Mouse (Mus musculus): ENCODE data around the gene Ergic2.

GRCm38 (mm10) chr6:148234105-148234828 is 22.1 kb upstream of the Ergic2 start:
- TF ChIP-seq CTCF (conservative IDR thresholded peaks at IDR 0.05 in 1 of 2, IDR thresholded peaks at IDR 0.05 in 1 of 2; ENCODE audit: low read depth in 2 of 2, low read length in 2 of 2) (no peak), USF1 (IDR thresholded peaks at IDR 0.05; ENCODE audit: low read depth, low read length) (no peak), E2F4 (IDR thresholded peaks at IDR 0.05; ENCODE audit: insufficient replicate concordance, low read depth, low read length) (no peak), CHD1 (IDR thresholded peaks at IDR 0.05; ENCODE audit: low read depth, low read length) (no peak)
